Mouse (Mus musculus): ENCODE measurements around the gene Sdk1. TPM values are rescaled to one million over a fixed set of nuclear protein-coding genes. Genes with fewer than 3 reads are reported as not detected.

Gene Sdk1
- polyA plus RNA-seq, 1 experiment from 2014 or later = 3.6 TPM

- H3K9ac ChIP-seq = no peak overlapping the region
- H3K9me3 ChIP-seq = no peaks in the 10 kb centered on the region
- no peaks in the 10 kb centered on the region for H3K27me3 ChIP-seq (replicated peaks)
- H3K36me3 ChIP-seq = no peaks in the 10 kb centered on the region
- ATAC-seq (ENCODE audit: insufficient read depth, low FRiP score, low read depth) = no peak
- WGBS = 49% methylated on average over 4 of the region's 4 CpGs
- no peak overlapping the region for H3K4me2 ChIP-seq
- no peaks in the 10 kb centered on the region for H3K4me1 ChIP-seq
- no peak overlapping the region for H3K4me3 ChIP-seq (replicated peaks)
- no peak overlapping the region for H3K27ac ChIP-seq
Observed at GRCm38 (mm10) chr5:142127779-142128178, 886.5 kb downstream of the Sdk1 start.

GRCm38 (mm10) chr5:142128181-142128611 is 886.9 kb downstream of the Sdk1 start:
- Histone ChIP-seq H3K9ac (no peak overlapping the region), H3K27ac (no peak overlapping the region), H3K27me3 (replicated peaks) (no peaks in the 10 kb centered on the region), H3K9me3 (no peaks in the 10 kb centered on the region), H3K4me3 (replicated peaks) (no peak overlapping the region), H3K36me3 (no peaks in the 10 kb centered on the region), H3K4me2 (no peak overlapping the region), H3K4me1 (no peaks in the 10 kb centered on the region)
- 23% methylated on average over 5 of the region's 5 CpGs for WGBS
- no peak for ATAC-seq (ENCODE audit: insufficient read depth, low FRiP score, low read depth)

- Histone ChIP-seq H3K27me3 (replicated peaks) (no peaks in the 10 kb centered on the region), H3K4me1 (no peaks in the 10 kb centered on the region), H3K36me3 (no peaks in the 10 kb centered on the region), H3K9me3 (no peaks in the 10 kb centered on the region), H3K4me3 (replicated peaks) (no peak overlapping the region), H3K9ac (no peak overlapping the region), H3K4me2 (no peak overlapping the region), H3K27ac (no peak overlapping the region)
- WGBS = 22% methylated on average over 2 of the region's 2 CpGs
- ATAC-seq (ENCODE audit: insufficient read depth, low FRiP score, low read depth) = no peak
Observed at GRCm38 (mm10) chr5:142130004-142130403, 888.7 kb downstream of the Sdk1 start.

- ATAC-seq (ENCODE audit: insufficient read depth, low FRiP score, low read depth) = no peak
- 56% methylated on average over 7 of the region's 7 CpGs for WGBS
- Histone ChIP-seq H3K27ac (no peak overlapping the region), H3K36me3 (no peaks in the 10 kb centered on the region), H3K9me3 (no peaks in the 10 kb centered on the region), H3K4me3 (replicated peaks) (no peak overlapping the region), H3K9ac (no peak overlapping the region), H3K4me2 (no peak overlapping the region), H3K4me1 (no peaks in the 10 kb centered on the region), H3K27me3 (replicated peaks) (no peaks in the 10 kb centered on the region)
Observed at GRCm38 (mm10) chr5:142139978-142140377, 898.7 kb downstream of the Sdk1 start.

- WGBS = 87% methylated on average over 8 of the region's 8 CpGs
- no peaks in the 10 kb centered on the region for H3K4me1 ChIP-seq
- H3K4me2 ChIP-seq = no peak overlapping the region
Observed at GRCm38 (mm10) chr5:142149594-142149993, 908.3 kb downstream of the Sdk1 start.

GRCm38 (mm10) chr5:142150756-142151155 is 909.5 kb downstream of the Sdk1 start:
- Histone ChIP-seq H3K27ac (no peak overlapping the region), H3K9ac (no peak overlapping the region), H3K4me2 (no peak overlapping the region), H3K4me3 (replicated peaks) (no peak overlapping the region), H3K36me3 (peaks cover 6% of the 10 kb centered on the region; the same call in 1 of the 2 replicates), H3K9me3 (no peaks in the 10 kb centered on the region), H3K27me3 (replicated peaks) (no peaks in the 10 kb centered on the region), H3K4me1 (no peaks in the 10 kb centered on the region)
- WGBS = 94% methylated on average over 4 of the region's 4 CpGs
- no peak for ATAC-seq (ENCODE audit: insufficient read depth, low FRiP score, low read depth)

More at GRCm38 (mm10) chr5:142149594-142149993, 908.3 kb downstream of the Sdk1 start:
- no peak overlapping the region for H3K9ac ChIP-seq
- no peak overlapping the region for H3K27ac ChIP-seq
- ATAC-seq (ENCODE audit: insufficient read depth, low FRiP score, low read depth) = no peak
- no peaks in the 10 kb centered on the region for H3K27me3 ChIP-seq (replicated peaks)
- no peak overlapping the region for H3K4me3 ChIP-seq (replicated peaks)
- H3K9me3 ChIP-seq = no peaks in the 10 kb centered on the region
- peaks cover 6% of the 10 kb centered on the region; the same call in 1 of the 2 replicates for H3K36me3 ChIP-seq

GRCm38 (mm10) chr5:142156868-142157852 is 915.9 kb downstream of the Sdk1 start:
- Histone ChIP-seq H3K9ac (no peak overlapping the region), H3K27ac (no peak overlapping the region), H3K4me1 (no peaks in the 10 kb centered on the region), H3K27me3 (replicated peaks) (no peaks in the 10 kb centered on the region), H3K9me3 (no peaks in the 10 kb centered on the region), H3K4me3 (replicated peaks) (no peak overlapping the region), H3K36me3 (peaks cover 4% of the 10 kb centered on the region; the same call in 1 of the 2 replicates), H3K4me2 (no peak overlapping the region)
- no peak for ATAC-seq (ENCODE audit: insufficient read depth, low FRiP score, low read depth)
- WGBS = 81% methylated on average over 17 of the region's 17 CpGs

GRCm38 (mm10) chr5:142163483-142163882 is 922.2 kb downstream of the Sdk1 start:
- peaks cover 7% of the 10 kb centered on the region; the same call in 1 of the 2 replicates for H3K36me3 ChIP-seq
- H3K4me1 ChIP-seq = no peaks in the 10 kb centered on the region
- H3K4me3 ChIP-seq (replicated peaks) = no peak overlapping the region
- H3K9ac ChIP-seq = no peak overlapping the region
- no peak for ATAC-seq (ENCODE audit: insufficient read depth, low FRiP score, low read depth)
- no peak overlapping the region for H3K4me2 ChIP-seq
- H3K27ac ChIP-seq = no peak overlapping the region
- no peaks in the 10 kb centered on the region for H3K27me3 ChIP-seq (replicated peaks)
- no peaks in the 10 kb centered on the region for H3K9me3 ChIP-seq
- 81% methylated on average over 4 of the region's 4 CpGs for WGBS

GRCm38 (mm10) chr5:142173636-142174035 is 932.3 kb downstream of the Sdk1 start:
- Histone ChIP-seq H3K27ac (no peak overlapping the region), H3K9me3 (no peaks in the 10 kb centered on the region), H3K27me3 (replicated peaks) (no peaks in the 10 kb centered on the region), H3K4me3 (replicated peaks) (no peak overlapping the region), H3K36me3 (0 out of 2 replicates have a peak, but pooled peaks cover 3% of the 10 kb centered on the region), H3K4me1 (no peaks in the 10 kb centered on the region), H3K9ac (no peak overlapping the region), H3K4me2 (no peak overlapping the region)
- ATAC-seq (ENCODE audit: insufficient read depth, low FRiP score, low read depth) = no peak
- 84% methylated on average over 4 of the region's 4 CpGs for WGBS

GRCm38 (mm10) chr5:142178164-142178563 is 936.9 kb downstream of the Sdk1 start:
- WGBS = 77% methylated on average over 8 of the region's 8 CpGs
- no peaks in the 10 kb centered on the region for H3K27me3 ChIP-seq (replicated peaks)
- H3K4me2 ChIP-seq = no peak overlapping the region
- H3K9ac ChIP-seq = no peak overlapping the region
- H3K4me1 ChIP-seq = no peaks in the 10 kb centered on the region
- 0 out of 2 replicates have a peak, but pooled peaks cover 3% of the 10 kb centered on the region for H3K36me3 ChIP-seq
- H3K9me3 ChIP-seq = no peaks in the 10 kb centered on the region
- no peak overlapping the region for H3K4me3 ChIP-seq (replicated peaks)
- ATAC-seq (ENCODE audit: insufficient read depth, low FRiP score, low read depth) = no peak
- H3K27ac ChIP-seq = no peak overlapping the region

GRCm38 (mm10) chr5:142179304-142179703 is 938.0 kb downstream of the Sdk1 start:
- Histone ChIP-seq H3K9ac (no peak overlapping the region), H3K4me3 (replicated peaks) (no peak overlapping the region), H3K4me2 (no peak overlapping the region), H3K36me3 (0 out of 2 replicates have a peak, but pooled peaks cover 3% of the 10 kb centered on the region), H3K27ac (no peak overlapping the region), H3K9me3 (no peaks in the 10 kb centered on the region), H3K27me3 (replicated peaks) (no peaks in the 10 kb centered on the region), H3K4me1 (no peaks in the 10 kb centered on the region)
- 83% methylated on average over 11 of the region's 11 CpGs for WGBS
- ATAC-seq (ENCODE audit: insufficient read depth, low FRiP score, low read depth) = no peak

- H3K27me3 ChIP-seq (replicated peaks) = no peaks in the 10 kb centered on the region
- no peaks in the 10 kb centered on the region for H3K36me3 ChIP-seq
- no peaks in the 10 kb centered on the region for H3K9me3 ChIP-seq
- no peaks in the 10 kb centered on the region for H3K4me1 ChIP-seq
- no peak for ATAC-seq (ENCODE audit: insufficient read depth, low FRiP score, low read depth)
- H3K27ac ChIP-seq = no peak overlapping the region
- no peak overlapping the region for H3K9ac ChIP-seq
- no peak overlapping the region for H3K4me2 ChIP-seq
- 36% methylated on average over 14 of the region's 14 CpGs for WGBS
- H3K4me3 ChIP-seq (replicated peaks) = no peak overlapping the region
Observed at GRCm38 (mm10) chr5:142181862-142182261, 940.6 kb downstream of the Sdk1 start.
